Mouse (Mus musculus) ES-E14 (cell line): Measurements from ENCODE around the gene Dtd2. TPM values are rescaled to one million over a fixed set of nuclear protein-coding genes. Genes with fewer than 3 reads are reported as not detected.

ENCODE experiments used
- DNase-seq: peaks from one replicate; pipeline ENCODE4 v3.0.0-alpha.2; 2013; ENCODE audit warnings: low read depth, low spot score
- H3K27ac ChIP-seq: 2 replicates; pipeline ENCODE4 v1.5.1; 2012; ENCODE audit warnings: low read depth, mild to moderate bottlenecking, low read length, moderate library complexity, mixed read lengths; ENCODE audit not compliant: poor library complexity, insufficient read depth, severe bottlenecking
- H3K36me3 ChIP-seq: 2 replicates; pipeline ENCODE4 v1.6.1; 2012; ENCODE audit warnings: mild to moderate bottlenecking, low read length, moderate library complexity, mixed read lengths; ENCODE audit not compliant: control insufficient read depth, poor library complexity, insufficient read depth, severe bottlenecking
- H3K4me1 ChIP-seq, 2 experiments: fragments of 150-350 bp in 1 of 2; sonication (generic) in 1 of 2; 2 replicates each; pipeline ENCODE4 v1.6.1; 2012; ENCODE audit warnings: low read length in 2 of 2, mild to moderate bottlenecking in 1 of 2, mixed read lengths in 1 of 2; ENCODE audit not compliant: control insufficient read depth in 2 of 2, insufficient read depth in 2 of 2, poor library complexity in 1 of 2
- H3K4me3 ChIP-seq, 2 experiments: fragments of 150-350 bp in 1 of 2; sonication (generic) in 1 of 2; 2 replicates each; pipeline ENCODE4 v1.5.1; 2012; ENCODE audit warnings: low read length in 2 of 2, low read depth in 1 of 2, mild to moderate bottlenecking in 1 of 2, mixed read lengths in 1 of 2; ENCODE audit not compliant: insufficient read depth in 1 of 2, poor library complexity in 1 of 2, severe bottlenecking in 1 of 2
- H3K9ac ChIP-seq: 2 replicates; pipeline ENCODE4 v1.6.1; 2012; ENCODE audit warnings: low read depth, mild to moderate bottlenecking, low read length, mixed read lengths; ENCODE audit not compliant: poor library complexity, insufficient read depth, severe bottlenecking
- H3K9me3 ChIP-seq: fragments of 150-350 bp; sonication (generic); 2 replicates; pipeline ENCODE4 v1.6.1; 2012; ENCODE audit warnings: low read depth, mild to moderate bottlenecking, low read length; ENCODE audit not compliant: control insufficient read depth, insufficient read depth
- CHD2 ChIP-seq: IDR thresholded peaks from 2 replicates; pipeline ENCODE4 v1.6.1; 2014; ENCODE audit warnings: mild to moderate bottlenecking, low read depth, low read length, inconsistent platforms
- HCFC1 ChIP-seq: IDR thresholded peaks from 2 replicates; pipeline ENCODE4 v1.6.1; 2012; ENCODE audit warnings: low read length, inconsistent platforms, borderline replicate concordance; ENCODE audit not compliant: insufficient read depth
- MAFK ChIP-seq: IDR thresholded peaks from 2 replicates; pipeline ENCODE4 v1.6.1; 2014; ENCODE audit warnings: mild to moderate bottlenecking, low read depth, low read length, inconsistent platforms; ENCODE audit not compliant: insufficient read depth
- ZC3H11A ChIP-seq: IDR thresholded peaks from 2 replicates; pipeline ENCODE4 v1.6.1; 2012; ENCODE audit warnings: low read depth, mild to moderate bottlenecking, inconsistent platforms, low read length, borderline replicate concordance
- ZNF384 ChIP-seq: IDR thresholded peaks from 2 replicates; pipeline ENCODE4 v1.6.1; 2012; ENCODE audit warnings: low read depth, low read length, inconsistent platforms
- in situ Hi-C, 2 experiments: fragments of 600-800 bp; cut with MboI; formaldehyde crosslinking; loops; one replicate each; pipeline ENCODE4 v1.15.1; 2025; ENCODE audit warnings: low sequenced_read_pairs in 2 of 2, inconsistent platforms in 1 of 2; ENCODE audit not compliant: unreplicated experiment in 2 of 2
- total RNA-seq: library from RNA; depleted of rRNA; stranded (reverse); fragments of 300-350 nt; gene quantifications from 2 replicates; pipeline ENCODE4 v1.2.3, GENCODE M21; 2012

The Dtd2 gene
- total RNA-seq, 1 experiment, result 11.9 TPM

DNA sequence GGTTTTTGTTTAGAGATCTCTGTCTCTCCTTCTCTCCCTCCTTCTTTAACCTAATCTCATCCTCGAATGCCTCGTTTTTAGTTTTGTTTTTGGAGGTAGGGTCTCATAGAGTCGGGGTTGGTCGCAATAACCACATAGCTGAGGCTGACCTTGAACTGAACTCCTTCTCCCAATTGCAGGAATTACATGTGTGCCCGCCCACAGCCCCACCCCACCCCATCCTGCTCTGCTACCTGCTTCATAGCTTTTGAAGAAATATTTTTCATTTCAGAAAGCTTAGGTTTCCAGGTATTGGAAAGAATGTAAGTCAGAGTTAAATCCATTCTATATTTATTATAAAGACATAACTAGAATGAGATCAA is 313 bp upstream of the Dtd2 start:
- DNase-seq, result no peak
- H3K4me3 ChIP-seq, result peak overlapping the region; percentile 86 to 97; a peak in 2 of 4 replicates
- H3K27ac ChIP-seq, result no peak overlapping the region
- no peaks in the 10 kb centered on the region for H3K9me3 ChIP-seq
- peaks cover 3% of the 10 kb centered on the region; the same call in 1 of the 2 replicates for H3K36me3 ChIP-seq
- H3K4me1 ChIP-seq, result 0 out of 4 replicates have a peak, but pooled peaks cover 0 to 4% of the 10 kb centered on the region in 2 experiments
- in situ Hi-C loops, result no loop called here
- no peak overlapping the region for H3K9ac ChIP-seq
- no peak for TF ChIP-seq HCFC1
- no peak for TF ChIP-seq CHD2
- TF ChIP-seq ZNF384, result no peak
- no peak for TF ChIP-seq ZC3H11A
- no peak for TF ChIP-seq MAFK

DNA sequence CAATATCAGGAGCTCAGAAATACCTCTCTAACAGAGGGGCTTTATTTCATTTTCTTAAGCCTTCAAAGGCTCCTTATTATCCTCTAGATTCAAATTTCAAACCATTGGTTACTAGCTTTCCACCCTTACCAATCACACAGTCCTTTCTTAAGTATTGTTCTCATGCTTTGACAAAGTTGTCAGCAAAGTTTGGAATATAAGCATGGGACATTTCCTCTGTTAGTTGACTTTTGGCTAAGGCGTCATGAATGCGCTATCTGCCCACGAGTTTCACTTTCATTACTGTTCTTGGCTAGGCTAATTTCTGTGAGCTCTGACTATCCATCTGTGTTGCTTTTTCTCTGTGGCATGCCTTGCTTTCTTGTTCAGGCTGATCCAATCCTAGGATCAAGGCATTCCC is 3.6 kb downstream of the Dtd2 start:
- 0 out of 4 replicates have a peak, but pooled peaks cover 0 to 4% of the 10 kb centered on the region in 2 experiments for H3K4me1 ChIP-seq
- no peak overlapping the region for H3K9ac ChIP-seq
- in situ Hi-C loops, result no loop called here
- H3K27ac ChIP-seq, result no peak overlapping the region
- H3K36me3 ChIP-seq, result peaks cover 12% of the 10 kb centered on the region
- DNase-seq, result no peak
- no peak overlapping the region for H3K4me3 ChIP-seq
- H3K9me3 ChIP-seq, result no peaks in the 10 kb centered on the region
- TF ChIP-seq ZC3H11A, result no peak
- TF ChIP-seq CHD2, result no peak
- no peak for TF ChIP-seq MAFK
- no peak for TF ChIP-seq HCFC1
- TF ChIP-seq ZNF384, result no peak

DNA sequence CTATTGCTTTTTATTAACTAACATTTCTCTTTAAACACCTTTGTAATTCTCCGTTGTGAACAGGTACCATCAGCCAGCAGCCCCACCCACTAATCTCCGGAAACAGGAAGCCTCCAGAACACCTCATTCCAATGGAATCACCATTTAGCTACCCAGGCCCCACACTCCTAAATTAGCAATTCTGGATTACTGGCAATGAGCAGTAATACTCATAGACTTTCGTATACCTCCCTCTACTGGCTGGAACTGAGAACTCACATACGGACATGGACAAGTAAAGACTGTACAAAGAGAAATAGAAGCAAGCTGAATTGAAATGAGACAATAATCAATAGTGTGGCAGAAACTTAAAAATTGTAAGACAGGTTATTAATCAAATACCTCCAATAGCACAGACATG is 4.8 kb downstream of the Dtd2 start:
- Histone ChIP-seq H3K4me3 (no peak overlapping the region), H3K27ac (no peak overlapping the region), H3K9me3 (no peaks in the 10 kb centered on the region), H3K4me1 (0 out of 4 replicates have a peak, but pooled peaks cover 0 to 4% of the 10 kb centered on the region in 2 experiments), H3K9ac (no peak overlapping the region), H3K36me3 (peaks cover 14% of the 10 kb centered on the region)
- in situ Hi-C loops, result no loop called here
- peak; percentile 29 for DNase-seq
- peak; percentile 26; the same call in 1 of the 2 replicates for TF ChIP-seq ZC3H11A
- no peak for TF ChIP-seq ZNF384

DNA sequence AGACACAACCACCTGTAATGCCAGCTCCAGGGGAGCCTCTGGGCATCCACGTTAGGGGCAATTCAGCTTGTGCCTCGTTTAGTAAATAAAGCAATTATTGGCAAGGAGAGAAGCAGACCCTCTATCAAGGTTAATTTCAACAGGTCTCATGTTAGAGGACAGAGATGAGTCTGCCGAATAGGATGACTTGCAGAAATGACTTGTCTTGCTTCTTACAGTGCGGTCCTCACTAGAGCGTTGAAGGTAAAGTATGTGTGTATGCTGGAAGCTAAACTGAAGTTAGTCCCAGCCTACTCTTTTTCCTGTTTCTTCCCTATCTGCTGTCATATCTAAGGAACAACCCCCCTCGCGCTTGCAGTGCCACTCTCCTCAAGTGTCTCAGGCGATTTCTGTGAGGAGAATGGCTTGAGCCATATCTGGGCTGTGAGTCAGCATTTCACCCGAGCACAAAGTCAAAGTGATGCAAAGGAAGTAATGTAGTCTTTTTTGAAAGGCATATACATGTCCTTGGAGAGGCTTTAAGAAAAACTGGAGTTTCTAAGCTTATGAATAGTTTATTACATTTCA is 7.9 kb downstream of the Dtd2 start:
- H3K9me3 ChIP-seq, result no peaks in the 10 kb centered on the region
- DNase-seq, result no peak
- H3K27ac ChIP-seq, result no peak overlapping the region
- no peak overlapping the region for H3K9ac ChIP-seq
- H3K4me3 ChIP-seq, result no peak overlapping the region
- H3K36me3 ChIP-seq, result peaks cover 10% of the 10 kb centered on the region
- in situ Hi-C loops, result no loop called here
- H3K4me1 ChIP-seq, result no peaks in the 10 kb centered on the region
- TF ChIP-seq CHD2, result no peak
- no peak for TF ChIP-seq ZNF384
- TF ChIP-seq MAFK, result no peak

DNA sequence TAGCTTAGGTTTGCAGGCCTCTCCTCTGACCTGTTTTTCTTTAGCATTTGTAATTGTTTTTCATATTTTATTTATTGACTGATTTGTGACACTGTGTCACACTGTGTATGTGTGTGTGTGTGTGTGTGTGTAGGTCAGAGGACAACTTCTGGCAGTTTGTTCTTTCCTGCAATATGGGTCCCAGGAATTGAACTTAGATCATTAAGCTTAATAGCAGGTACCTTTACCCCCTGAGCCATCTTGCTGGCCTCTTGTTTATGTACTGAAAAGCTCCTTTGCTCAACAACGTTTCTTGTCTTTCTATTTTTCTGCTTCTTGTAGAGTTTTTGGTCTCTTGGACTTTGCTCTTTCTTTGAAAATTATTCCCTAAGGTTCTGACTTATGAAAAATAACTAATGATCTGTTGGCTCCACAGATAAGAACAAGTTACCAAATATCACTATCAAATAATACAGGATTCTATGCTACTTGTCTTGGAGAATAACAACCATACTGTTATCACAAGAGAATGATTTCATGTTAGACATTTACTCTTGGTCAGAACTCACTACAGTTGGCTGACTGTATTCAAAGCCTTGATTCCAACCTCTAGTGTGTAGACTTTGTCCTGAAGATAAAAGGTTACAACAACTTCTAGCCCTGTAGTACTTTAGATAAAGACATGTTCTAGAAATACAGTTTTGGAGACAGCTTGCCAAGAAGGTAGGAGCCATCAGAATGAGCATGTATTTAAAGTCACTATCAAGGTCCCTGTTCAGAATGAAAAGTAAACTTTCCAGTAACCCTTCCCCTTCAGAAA is 10.4 kb downstream of the Dtd2 start:
- in situ Hi-C loops, result no loop called here
- H3K9ac ChIP-seq, result no peak overlapping the region
- no peaks in the 10 kb centered on the region for H3K9me3 ChIP-seq
- no peak overlapping the region for H3K27ac ChIP-seq
- no peak for DNase-seq
- no peak for TF ChIP-seq CHD2
- no peak for TF ChIP-seq ZNF384
- TF ChIP-seq MAFK, result no peak
- TF ChIP-seq ZC3H11A, result no peak
- TF ChIP-seq HCFC1, result no peak
- peaks cover 10% of the 10 kb centered on the region for H3K36me3 ChIP-seq
- no peaks in the 10 kb centered on the region for H3K4me1 ChIP-seq
- no peak overlapping the region for H3K4me3 ChIP-seq
